Mouse (Mus musculus) brown adipose tissue, adult 24 weeks (tissue): ENCODE data around the gene Plek. TPM values are rescaled to one million over a fixed set of nuclear protein-coding genes. Genes with fewer than 3 reads are reported as not detected.
"Not testable (repeated sequence)": the region's sequence is repeated elsewhere in the genome, so short reads cannot be mapped to it uniquely, and the experiment has no call there.

ENCODE experiments used
- H3K27ac ChIP-seq: fragments of 200-500 bp; replicated peaks from 2 replicates; pipeline ENCODE4 v1.5.1; 2012; ENCODE audit warnings: low read depth, mild to moderate bottlenecking, low read length
- H3K4me1 ChIP-seq: fragments of 200-500 bp; 2 replicates; pipeline ENCODE4 v1.6.1; 2012; ENCODE audit warnings: low read length, mixed read lengths; ENCODE audit not compliant: control insufficient read depth, insufficient read depth, insufficient read length
- H3K4me3 ChIP-seq: fragments of 200-500 bp; 2 replicates; pipeline ENCODE4 v1.5.1; 2012; ENCODE audit warnings: low read depth, mild to moderate bottlenecking, low read length, moderate library complexity; ENCODE audit not compliant: insufficient read depth
- polyA plus RNA-seq: library from polyadenylated mRNA; stranded (reverse); fragments of >200 nt; gene quantifications from 2 replicates; pipeline ENCODE4 v1.2.4, GENCODE M21; 2012; ENCODE audit not compliant: missing spikeins, insufficient read depth, insufficient read length

Plek gene
- polyA plus RNA-seq, 1 experiment: 5.0 TPM

DNA sequence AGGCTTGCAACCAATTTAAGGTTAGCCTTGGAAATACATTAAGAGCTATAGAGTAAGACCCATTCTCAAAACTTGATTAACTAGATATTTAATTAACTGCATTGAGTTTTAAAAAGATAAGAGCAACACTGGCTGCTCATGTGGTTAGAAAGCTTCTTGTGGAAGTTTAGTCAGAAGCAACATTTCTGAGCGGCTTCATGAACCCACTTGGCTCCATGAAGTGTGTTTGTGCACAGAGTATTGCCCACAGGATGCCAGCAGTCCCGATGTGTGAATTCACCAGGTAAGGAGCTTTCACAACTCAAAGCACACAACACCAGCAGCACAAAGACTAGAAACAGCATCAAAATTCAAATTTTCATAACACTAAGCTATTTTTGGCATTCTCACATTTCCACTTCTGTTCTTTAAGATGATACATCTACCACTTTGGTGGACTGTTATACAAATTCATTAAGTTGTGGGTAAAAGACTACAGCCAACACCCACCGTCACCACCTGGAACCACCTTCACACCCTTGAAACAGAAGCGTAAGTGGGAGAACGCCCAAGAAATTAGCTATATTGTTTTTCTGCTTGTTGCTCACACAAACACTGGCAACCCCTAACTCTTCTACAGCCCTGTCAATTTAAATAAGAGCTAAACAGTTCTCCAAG, 44.5 kb downstream of the Plek start:
- Histone ChIP-seq H3K4me1 (no peaks in the 10 kb centered on the region; the same call in 1 of the 2 replicates), H3K27ac (0 out of 2 replicates have a peak overlapping the region, but pooled peaks have one; percentile 21), H3K4me3 (peak overlapping the region; percentile 49)

DNA sequence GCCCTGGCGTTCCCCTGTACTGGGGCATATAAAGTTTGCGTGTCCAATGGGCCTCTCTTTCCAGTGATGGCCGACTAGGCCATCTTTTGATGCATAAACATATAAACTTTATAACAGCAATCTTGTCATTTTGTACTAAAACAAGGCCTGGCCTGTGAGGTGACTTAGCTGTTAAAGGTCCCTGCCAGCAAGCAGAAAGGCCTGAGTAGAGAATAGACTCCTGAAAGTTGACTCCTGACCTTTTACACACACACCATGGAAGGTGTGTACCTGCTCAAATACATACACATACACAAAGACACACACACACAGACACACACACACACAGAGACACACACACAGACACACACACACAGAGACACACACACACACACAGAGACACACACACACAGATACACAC, 45.7 kb downstream of the Plek start:
- H3K27ac ChIP-seq, H3K4me3 ChIP-seq, H3K4me1 ChIP-seq: not testable (repeated sequence)

DNA sequence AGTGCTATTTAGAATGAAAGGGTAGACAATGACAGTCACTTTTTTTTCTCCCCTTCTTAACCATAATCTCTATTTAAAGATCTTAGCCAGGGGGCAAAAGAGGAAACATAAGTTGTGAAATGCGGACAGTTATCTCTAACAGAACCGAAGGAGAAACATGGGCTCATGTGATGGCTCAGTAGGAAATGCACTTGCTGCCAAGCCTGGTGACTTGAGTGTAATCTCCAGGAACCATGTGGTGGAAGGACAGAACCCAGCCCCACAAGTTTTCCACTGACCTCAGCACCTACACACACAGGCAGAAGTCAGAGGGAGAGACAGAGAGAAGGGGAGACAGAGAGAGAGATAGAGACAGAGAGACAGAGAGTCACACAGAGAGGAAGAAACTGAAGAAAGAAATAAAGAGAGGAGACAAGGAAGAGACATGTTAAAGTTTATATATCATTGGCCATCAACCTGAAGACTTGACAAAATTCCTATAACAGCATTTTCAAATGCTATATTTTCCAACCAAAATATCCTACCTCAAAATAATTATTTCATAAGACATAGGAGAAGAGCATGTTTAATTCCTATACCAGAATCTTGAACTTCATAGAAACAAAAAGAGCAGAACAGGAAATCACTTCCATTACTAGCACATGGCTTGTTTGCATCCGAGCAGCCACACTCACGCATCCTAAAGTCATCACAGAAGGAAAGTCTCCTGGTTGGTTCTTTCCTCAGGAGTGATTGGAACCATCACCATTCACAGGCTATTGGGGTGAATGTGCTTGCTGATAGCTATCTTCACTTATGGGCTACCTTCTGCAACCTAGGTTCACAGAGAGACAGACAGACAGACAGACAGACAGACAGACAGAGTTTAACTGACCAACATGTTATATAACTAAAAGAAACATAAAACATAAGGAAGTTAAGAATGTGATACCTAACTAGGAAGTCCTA, 47.0 kb downstream of the Plek start:
- H3K4me3 ChIP-seq: no peak overlapping the region
- H3K27ac ChIP-seq: 0 out of 2 replicates have a peak overlapping the region, but pooled peaks have one; percentile 24
- H3K4me1 ChIP-seq: 0 out of 2 replicates have a peak, but pooled peaks cover 2% of the 10 kb centered on the region

DNA sequence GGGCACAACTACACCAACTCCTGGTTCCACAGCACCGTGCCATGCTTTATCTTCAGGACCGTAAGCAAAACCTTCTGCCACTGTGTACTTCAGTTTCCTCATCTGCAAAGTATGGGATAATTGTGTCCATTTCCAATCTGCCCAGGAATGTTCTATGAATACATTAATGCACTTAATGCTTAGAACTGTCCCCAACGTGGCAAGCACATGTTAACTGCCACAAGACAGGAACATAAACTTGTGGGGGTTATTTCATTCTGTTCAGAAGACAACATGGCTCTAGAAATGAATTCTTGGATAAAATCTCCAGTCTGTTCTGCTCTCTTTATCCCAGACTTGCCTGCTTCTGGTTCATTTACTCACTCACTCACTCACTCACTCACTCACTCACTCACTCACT, 48.4 kb downstream of the Plek start:
- no peak overlapping the region for H3K27ac ChIP-seq
- H3K4me1 ChIP-seq: 0 out of 2 replicates have a peak, but pooled peaks cover 2% of the 10 kb centered on the region

DNA sequence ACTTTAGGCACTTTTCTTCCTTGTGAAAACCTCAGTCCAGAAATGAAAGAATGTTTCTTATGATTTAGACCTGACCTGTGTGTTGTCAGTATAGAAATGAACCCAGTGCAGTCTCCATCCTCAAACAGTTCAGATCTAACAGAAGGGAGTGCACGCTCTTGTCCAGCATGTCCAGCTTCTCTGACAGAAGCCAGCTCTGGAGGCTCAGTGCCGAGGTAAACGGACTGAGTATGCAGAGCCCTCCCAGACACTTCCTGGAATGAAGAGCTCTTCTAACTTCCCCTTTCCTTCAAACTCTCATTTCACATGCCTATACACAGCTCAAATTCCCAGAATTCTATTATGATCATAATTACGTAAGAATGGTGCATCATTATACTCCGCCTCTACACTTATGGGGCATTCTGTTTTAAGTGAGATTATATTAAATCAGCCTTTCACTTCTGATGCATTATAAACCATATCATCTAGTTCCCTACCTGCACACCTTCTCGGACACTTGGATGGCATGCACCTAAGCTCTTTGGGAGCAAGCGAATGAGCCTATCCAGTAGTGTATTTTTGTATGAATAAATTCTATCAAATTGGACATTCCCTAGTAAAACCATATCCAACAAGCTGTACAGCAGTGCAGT, 49.3 kb downstream of the Plek start:
- Histone ChIP-seq H3K27ac (0 out of 2 replicates have a peak overlapping the region, but pooled peaks have one; percentile 26), H3K4me3 (no peak overlapping the region), H3K4me1 (0 out of 2 replicates have a peak, but pooled peaks cover 2% of the 10 kb centered on the region)

More for the DNA sequence above, 48.4 kb downstream of the Plek start:
- no peak overlapping the region for H3K4me3 ChIP-seq

DNA sequence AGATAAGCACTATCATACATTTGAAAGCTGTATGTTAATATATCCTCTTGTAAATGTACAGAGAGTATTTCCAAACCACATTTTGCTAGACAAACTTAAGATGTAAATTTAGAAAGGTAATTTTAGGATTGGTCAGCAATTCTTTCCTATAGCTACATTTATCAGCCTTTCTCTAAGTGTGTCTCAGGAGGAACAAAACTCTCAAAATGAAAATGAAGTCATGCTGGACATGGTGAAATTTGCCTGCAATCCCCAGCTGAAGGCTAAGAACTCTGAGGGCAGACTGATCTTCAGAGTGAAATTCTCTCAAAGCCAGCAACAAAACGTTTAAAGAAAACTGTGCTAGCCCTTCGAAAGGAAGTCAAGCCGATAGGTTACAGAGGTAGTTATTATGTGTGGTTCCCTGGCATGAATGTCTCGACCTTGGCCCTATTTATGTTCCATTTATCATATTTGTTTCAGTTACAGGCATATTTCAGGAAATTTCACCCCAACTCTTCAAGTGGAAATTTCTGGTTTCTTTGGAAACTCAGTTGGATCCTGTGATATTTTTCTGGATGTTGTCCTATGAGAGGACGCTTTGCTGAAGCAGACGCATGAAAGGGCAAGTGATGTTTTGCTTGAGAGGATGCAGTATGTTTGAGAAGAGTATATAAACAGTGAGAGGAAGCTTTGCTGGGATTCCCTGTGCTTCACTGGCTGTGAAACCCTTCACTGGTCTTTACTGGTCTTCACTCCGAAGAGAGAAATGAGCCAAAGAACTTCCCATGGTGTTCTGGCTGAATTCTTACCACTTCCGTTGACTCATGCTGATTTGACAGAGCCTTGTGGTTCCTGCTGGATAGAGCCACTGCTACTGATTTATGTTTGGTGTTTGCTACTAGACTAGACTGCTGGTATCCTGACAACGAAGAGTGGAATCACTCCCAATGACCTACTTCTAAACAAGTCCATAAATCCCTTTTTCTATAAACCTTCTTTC, 51.5 kb downstream of the Plek start:
- no peak overlapping the region; the same call in 1 of the 2 replicates for H3K27ac ChIP-seq
- H3K4me1 ChIP-seq: 0 out of 2 replicates have a peak, but pooled peaks cover 2% of the 10 kb centered on the region
- no peak overlapping the region for H3K4me3 ChIP-seq

DNA sequence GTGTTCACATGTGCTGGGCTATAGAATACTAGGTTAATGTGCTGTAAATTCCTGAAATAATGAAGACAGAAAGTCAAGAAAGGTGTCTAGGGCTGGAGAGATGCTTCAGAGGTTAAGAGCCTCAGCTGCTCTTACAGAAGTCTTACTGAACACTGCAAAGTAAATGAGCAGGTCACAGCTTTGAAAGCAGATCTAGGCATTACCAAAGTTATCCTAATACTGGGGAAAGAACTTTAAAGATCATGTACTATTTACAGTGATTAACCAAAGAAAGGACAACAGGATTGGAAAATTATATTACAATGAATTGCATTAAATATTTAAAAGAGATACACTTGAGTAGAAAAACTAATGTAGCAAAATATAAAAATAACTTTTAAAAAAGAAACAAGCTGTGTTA, 52.2 kb downstream of the Plek start:
- H3K27ac ChIP-seq: no peak overlapping the region
- 0 out of 2 replicates have a peak, but pooled peaks cover 2% of the 10 kb centered on the region for H3K4me1 ChIP-seq
- no peak overlapping the region for H3K4me3 ChIP-seq

DNA sequence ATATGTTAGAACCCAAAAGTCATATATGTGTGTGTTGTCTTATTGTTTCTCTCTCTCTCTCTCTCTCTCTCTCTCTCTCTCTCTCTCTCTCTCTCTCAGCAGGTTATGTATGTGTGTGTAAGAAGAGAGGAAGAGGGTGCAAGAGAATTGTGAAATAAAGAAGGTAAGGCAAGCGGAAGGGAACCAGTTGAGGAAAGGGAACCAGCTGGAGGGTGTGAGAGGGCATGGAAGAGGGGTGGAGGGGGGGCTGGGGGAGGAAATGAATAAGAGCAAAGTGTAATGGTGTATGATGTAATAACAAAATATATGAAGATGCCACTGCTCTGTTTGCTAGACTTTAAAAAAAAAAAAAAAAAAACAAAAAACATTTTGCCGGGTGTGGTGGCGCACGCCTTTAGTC, 52.8 kb downstream of the Plek start:
- Histone ChIP-seq H3K4me3 (no peak overlapping the region), H3K27ac (no peak overlapping the region), H3K4me1 (0 out of 2 replicates have a peak, but pooled peaks cover 2% of the 10 kb centered on the region)

DNA sequence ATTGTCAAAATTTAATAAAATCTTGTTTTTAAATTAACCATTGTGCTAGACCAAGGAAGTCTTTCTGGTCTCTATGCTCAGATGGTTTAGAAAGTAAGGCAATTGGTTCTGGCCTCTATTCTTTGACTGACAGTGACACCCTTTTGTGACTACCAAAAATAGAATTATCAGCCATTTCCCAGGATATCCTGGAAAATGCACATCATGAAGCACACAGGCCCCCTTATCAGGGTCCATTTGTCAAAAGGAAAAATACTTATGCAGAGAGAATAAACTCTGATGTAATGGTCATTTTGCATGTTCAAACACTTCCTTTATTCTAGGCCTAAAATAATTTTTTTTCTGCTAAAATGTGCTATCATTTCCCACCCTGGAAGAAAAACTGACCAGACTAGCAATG, 54.7 kb downstream of the Plek start:
- H3K27ac ChIP-seq: no peak overlapping the region
- 0 out of 2 replicates have a peak, but pooled peaks cover 2% of the 10 kb centered on the region for H3K4me1 ChIP-seq
- H3K4me3 ChIP-seq: no peak overlapping the region

DNA sequence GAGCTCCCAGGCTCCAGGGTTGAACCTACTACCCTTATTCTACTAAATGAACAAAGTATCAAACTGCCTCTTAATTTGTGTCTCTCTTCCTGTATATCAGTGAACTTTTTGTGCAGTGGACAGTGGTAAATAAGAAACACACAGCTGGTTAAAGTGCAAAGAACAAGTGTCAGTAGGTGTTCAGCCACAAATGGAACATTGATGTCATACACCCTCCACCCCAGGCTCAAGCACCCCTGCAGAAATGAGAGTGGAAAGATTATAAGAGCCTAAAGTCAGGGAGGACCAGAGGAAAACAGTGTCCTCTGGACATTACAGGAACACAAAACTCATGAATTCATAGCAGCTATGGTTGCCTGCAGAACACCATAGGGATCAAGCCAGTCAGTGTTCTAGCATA, 55.4 kb downstream of the Plek start:
- H3K4me3 ChIP-seq: no peak overlapping the region
- 0 out of 2 replicates have a peak, but pooled peaks cover 2% of the 10 kb centered on the region for H3K4me1 ChIP-seq
- no peak overlapping the region for H3K27ac ChIP-seq

DNA sequence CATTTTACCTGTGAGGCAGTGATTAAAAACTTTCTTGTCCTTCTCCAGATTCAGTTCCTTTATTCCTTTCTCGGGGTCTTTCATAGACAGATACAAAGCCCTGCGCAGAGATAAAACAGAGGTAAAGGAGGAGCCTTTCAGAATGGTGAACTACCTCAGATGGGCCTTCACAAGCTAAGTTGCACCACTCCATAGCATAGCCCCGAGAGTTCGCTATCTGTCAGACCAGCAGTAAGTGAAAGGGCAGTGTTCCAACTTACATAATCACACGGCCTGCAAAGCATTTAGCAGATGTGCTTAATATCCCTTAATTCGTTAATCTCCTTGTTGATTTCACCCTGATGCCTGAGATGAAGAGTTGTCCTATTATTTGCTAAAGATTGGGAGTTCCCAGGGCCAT, 59.3 kb downstream of the Plek start:
- Histone ChIP-seq H3K4me3 (no peak overlapping the region), H3K27ac (no peak overlapping the region), H3K4me1 (no peaks in the 10 kb centered on the region)

DNA sequence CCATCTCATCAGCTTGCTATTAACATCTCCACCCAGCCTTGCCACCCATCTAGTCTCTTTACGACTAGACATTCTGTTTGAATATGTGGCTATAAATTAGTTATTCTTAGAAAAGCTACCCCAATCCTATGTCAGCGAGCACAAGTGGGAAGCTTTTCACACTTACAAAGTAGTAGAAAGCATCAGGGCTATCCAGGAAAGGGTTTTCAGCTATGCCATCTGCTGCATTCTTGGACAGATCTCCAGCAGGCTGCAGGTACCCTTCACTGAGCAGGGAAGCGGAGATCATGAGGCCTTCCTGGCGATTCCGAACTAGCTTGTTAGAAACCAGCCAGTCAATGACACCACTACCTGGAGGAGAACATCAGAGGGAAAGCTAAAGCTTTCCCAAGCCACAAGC, 62.3 kb downstream of the Plek start:
- Histone ChIP-seq H3K4me3 (no peak overlapping the region), H3K4me1 (no peaks in the 10 kb centered on the region), H3K27ac (no peak overlapping the region)

DNA sequence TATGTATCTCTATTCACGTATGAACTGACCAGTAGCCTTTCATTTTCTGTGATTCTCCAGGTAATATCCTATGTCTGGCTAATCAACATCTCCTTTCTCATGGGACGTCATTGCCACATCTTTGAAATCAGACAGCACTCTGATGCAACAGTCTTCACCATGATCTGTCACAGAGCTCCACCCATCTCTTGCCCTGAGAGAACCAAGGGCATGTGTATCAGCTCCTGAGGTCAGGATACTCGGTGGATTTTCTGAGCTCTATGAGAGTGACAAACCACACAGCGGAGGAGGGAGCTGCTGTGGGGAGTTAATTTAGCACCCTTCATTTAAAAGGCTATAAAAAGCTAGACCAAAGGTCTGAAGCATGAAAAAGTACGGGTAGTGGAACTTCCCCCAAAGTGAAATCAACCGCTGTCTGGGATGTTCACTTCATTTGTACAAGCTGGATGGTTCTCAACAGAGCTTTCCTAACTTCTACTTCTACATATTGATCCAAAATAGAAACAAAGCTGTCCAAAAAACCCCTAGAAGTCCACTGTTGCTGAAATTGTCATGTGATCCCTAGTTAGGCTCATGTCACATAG, 64.3 kb downstream of the Plek start:
- H3K4me1 ChIP-seq: no peaks in the 10 kb centered on the region
- no peak overlapping the region for H3K27ac ChIP-seq
- H3K4me3 ChIP-seq: no peak overlapping the region
